Mouse (Mus musculus) adrenal gland, postnatal 0 days (tissue): ENCODE results near the gene Scgb2b17. TPM values are rescaled to one million over a fixed set of nuclear protein-coding genes. Genes with fewer than 3 reads are reported as not detected.

ENCODE experiments used
- polyA plus RNA-seq: library from polyadenylated mRNA; unstranded; fragments of >200 nt; fragmentation: Nextera tagmentation; extraction: Ambion mirVana; gene quantifications from 2 replicates; pipeline ENCODE4 v1.2.1, GENCODE M21; 2015

Gene Scgb2b17
- polyA plus RNA-seq: not detected in 2 replicates

DNA sequence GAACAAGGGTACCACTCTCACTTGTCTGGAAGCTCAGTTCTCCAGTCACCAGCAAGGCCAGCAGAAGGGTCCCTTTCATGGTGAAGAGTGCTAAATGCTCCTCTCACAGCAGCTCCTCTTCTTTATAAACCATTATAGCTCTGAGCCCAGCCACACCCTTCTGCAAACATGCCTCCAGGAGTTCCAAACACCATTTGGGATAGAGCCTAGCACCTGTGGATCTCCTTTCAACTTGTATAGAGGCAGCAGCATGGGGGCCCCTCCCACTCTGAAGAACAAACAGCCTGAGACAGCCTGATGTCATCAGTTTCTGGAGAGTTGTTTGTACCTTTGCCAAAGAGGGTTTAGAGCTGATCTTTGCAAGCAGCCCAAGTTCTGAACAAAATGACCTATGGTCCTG is at the start of gene Scgb2b17:
Gene Scgb2b17 (minus strand): TSS at position 101 of the 400 bp plus-strand sequence.

DNA sequence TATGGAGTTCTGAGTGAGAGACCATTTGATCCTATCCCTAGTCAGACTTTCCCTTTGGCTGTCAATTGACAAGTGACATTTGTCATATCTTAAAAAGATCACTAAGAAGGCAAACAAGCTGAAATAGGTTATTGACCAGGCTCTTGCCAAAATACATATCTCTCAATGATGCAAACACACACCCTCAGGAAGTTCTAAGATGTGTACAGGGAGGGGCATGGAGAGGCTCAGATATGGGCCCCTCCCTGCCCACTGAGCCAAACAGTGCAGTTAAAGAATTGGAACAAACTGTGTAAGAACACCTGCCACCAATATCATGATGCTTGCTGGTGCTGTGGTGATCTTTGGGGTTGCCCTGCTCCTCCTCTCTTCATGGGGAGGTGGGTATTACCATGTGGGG is 6.8 kb upstream of the Scgb2b17 start, which contains the start of gene Scgb1b17:
Gene Scgb1b17 (plus strand): TSS at position 301 of the 400 bp plus-strand sequence.

Other genes starting within 250 kb of the Scgb2b17 start
- gene Scgb2b15, start 226.9 kb downstream of the Scgb2b17 start, polyA plus RNA-seq: not detected in 2 replicates
- not detected in 2 replicates for gene Scgb1b15, start 220.0 kb downstream of the Scgb2b17 start, polyA plus RNA-seq
- not detected in 2 replicates for gene Scgb1b17, start 6.9 kb upstream of the Scgb2b17 start, polyA plus RNA-seq
- not detected in 2 replicates for gene Scgb2b18, start 117.3 kb upstream of the Scgb2b17 start, polyA plus RNA-seq
- gene Scgb1b18, start 129.0 kb upstream of the Scgb2b17 start, polyA plus RNA-seq: not detected in 2 replicates
- not detected in 2 replicates for gene Scgb2b19, start 223.8 kb upstream of the Scgb2b17 start, polyA plus RNA-seq
- gene Scgb1b19, start 230.7 kb upstream of the Scgb2b17 start, polyA plus RNA-seq: not detected in 2 replicates